Mouse (Mus musculus) yolk sac, embryonic 10.5 days (tissue): ENCODE results near the gene Hpse2.

Source experiments
- DNase-seq: peaks from one replicate; pipeline ENCODE4 v3.0.0-alpha.2; 2017; ENCODE audit warnings: low spot score

Gene Hpse2

GRCm38 (mm10) chr19:42973740-42974139 lies 414.4 kb downstream of the Hpse2 start:
- DNase-seq, result no peak

DNA sequence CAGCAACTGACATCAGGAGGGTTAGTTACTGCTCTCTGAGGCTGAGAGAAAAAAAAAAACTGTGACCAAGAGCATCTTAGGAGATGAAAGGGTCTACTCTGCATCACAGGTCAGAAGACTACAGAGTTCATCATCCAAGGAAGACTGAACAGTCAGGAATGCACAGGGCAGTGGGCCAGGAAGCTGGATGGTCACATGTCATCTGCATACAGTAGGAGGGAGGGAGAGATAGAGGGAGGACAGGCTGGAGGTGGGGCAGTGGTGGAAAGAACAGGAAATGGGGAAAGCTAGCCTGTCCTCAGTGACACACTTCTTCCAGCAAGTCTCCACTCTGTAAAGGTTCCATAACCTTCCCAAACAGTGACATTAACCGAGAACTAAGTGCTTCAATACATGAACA lies 423.0 kb downstream of the Hpse2 start:
- DNase-seq, result no peak

GRCm38 (mm10) chr19:42948114-42948636 lies 440.0 kb downstream of the Hpse2 start:
- DNase-seq, result no peak

GRCm38 (mm10) chr19:42937544-42937943 lies 450.6 kb downstream of the Hpse2 start:
- DNase-seq, result no peak

- DNase-seq, result peak; percentile 35
Measured at GRCm38 (mm10) chr19:42936661-42937193, 451.4 kb downstream of the Hpse2 start.

GRCm38 (mm10) chr19:42929702-42930101 lies 458.5 kb downstream of the Hpse2 start:
- DNase-seq, result no peak

DNA sequence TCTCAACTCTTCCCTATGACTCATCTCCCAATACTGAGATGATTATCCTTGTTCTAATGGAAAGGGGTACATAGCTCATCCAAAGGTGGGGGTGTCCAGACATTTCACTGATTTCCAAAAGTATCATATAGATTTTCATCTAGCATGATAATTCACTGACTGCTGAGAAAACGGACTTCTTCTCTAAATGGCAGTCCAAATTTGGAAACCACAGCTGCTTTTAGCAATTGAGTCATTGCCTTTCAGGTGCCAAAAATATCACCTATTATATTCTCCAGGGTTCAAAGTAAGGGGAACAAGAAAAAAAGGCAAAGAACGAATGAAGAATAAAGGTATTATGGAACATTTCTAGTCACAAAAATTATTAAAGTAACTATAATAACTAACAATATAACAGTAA lies 459.9 kb downstream of the Hpse2 start:
- DNase-seq, result no peak

DNA sequence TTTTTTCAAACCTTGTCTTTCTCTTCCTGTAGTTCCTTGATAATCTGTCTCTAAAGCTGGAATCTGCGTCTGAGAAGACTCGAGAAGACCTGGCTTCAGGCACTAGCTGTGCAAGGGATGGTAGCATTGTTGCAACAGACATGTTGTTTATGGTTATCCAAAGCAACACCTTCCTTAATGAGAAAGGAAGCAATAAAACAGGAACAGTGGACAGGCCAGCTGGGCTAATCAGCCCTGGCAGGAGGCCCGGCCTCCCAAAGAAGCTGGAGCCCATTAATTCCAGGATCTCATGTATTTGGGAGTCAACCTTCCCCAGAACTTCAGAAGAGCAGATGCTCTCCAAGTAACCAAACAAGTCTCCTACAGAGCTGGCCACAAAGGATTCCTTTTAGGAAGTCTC lies 465.5 kb downstream of the Hpse2 start:
- no peak for DNase-seq

- DNase-seq, result no peak
Measured at GRCm38 (mm10) chr19:42913703-42914102, 474.5 kb downstream of the Hpse2 start.

- no peak for DNase-seq
Measured at GRCm38 (mm10) chr19:42909719-42910118, 478.4 kb downstream of the Hpse2 start.

GRCm38 (mm10) chr19:42908553-42908952 lies 479.6 kb downstream of the Hpse2 start:
- DNase-seq, result no peak

GRCm38 (mm10) chr19:42906328-42906727 lies 481.8 kb downstream of the Hpse2 start:
- DNase-seq, result no peak

- DNase-seq, result peak; percentile 24
Measured at GRCm38 (mm10) chr19:42904726-42905125, 483.4 kb downstream of the Hpse2 start.

GRCm38 (mm10) chr19:42904240-42904639 lies 483.9 kb downstream of the Hpse2 start:
- DNase-seq, result no peak

DNA sequence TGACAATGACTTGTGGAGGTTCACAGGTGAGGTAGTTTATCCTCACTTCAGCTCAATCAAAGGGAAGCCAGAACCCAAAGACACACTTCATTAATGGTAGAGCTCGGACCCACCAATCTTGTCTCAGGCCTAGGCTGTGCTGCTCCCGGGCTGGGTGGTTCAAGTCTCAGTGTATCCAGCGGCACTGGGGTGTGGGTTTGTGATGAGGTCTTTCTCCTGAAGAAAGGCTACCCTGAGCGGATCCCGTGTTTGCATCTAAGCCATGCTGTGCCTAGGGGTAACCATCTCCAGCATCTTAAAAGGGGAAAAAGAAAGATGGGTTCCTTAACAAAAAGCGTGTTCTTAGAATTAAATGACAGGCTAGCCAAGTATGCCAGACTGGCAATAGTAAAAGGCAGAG lies 484.3 kb downstream of the Hpse2 start:
- no peak for DNase-seq

DNA sequence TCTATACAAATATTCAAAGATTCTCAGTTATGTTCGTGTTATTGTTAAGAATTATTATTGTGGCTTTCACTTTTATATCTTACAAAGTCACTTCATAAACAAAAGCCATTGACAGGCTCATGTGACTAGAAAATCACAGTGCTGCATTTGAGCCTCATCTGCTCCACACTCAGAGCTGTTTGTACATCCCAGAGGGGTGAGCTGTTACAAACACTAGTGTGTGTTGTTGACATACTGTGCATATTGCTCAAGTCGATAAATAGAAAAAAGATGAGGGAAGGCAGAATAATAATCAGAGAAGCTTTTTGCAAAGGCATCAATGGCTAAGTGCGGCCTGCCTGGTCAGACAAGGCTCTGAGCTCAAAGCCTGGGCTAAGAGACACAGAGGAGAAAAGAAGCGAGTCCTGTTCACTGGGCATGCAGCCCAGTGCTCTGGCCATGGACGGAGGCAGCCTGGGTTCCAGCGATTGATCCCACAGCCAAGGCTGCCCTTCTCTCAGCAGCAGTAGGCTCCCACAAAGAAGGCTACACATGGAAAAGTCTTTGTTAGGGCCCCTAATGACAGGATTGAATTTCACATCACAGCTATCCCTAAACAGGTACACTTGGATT lies 485.6 kb downstream of the Hpse2 start:
- DNase-seq, result no peak

DNA sequence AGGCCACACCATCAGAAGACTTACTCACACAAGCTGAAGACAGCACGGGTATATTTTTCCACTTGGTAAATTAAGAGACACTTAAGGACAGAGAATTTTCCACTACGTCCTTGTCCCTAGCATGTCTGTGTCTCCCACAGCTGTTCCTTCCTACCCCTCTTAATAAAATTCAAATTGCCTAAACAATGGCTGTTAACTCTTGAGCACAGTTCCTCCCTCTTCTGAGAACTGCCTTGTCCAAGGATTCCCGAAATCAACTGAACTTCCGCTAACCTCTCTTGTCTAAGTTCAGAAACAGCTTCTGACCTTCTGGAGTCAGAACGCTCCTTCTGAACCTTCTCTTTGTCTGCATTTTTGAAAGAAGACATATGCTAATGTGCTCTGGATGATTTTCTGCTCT lies 496.6 kb downstream of the Hpse2 start:
- DNase-seq, result no peak

GRCm38 (mm10) chr19:42877653-42878052 lies 510.5 kb downstream of the Hpse2 start:
- no peak for DNase-seq

- DNase-seq, result no peak
Measured at GRCm38 (mm10) chr19:42876563-42876962, 511.6 kb downstream of the Hpse2 start.

DNA sequence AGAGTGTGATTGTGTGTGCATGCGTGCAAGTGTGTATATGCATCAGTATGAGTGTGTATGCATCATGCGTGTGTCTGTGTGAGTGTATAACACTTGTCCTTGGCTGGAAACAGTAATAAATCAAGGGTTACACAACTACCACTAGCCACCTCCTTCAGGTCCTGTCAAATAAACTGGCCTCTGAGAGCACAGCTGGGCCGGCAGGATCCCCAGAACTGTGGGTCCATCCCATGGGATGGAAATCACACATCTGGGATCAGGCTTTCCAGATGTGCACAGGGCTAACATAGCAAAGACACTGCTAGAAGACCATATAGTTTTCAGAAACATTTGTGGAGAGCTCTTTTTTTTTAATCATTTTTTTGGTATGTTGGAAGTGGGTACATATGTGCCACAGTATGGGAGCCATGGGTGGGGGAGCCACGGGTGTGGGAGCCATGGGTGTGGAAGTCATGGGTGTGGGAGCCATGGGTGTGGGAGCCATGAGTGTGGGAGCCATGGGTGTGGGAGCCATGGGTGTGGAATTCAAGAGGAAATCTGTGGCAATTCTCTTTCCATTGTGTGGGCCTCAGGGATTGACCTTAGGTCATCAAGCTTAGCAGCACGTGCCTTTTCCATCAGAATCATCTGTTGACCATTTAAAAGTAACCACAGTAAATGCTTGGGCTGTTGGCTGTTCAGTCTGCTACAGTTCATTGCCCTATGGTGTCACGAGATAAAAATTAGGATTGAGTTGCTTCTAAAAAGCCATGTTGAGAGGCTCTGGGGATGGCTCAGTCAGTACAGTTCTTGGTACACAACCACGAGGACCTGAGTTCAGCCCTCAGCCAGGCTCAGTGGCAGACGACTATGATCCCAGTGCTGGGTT lies 518.3 kb downstream of the Hpse2 start:
- no peak for DNase-seq

- peak; percentile 53 for DNase-seq
Measured at GRCm38 (mm10) chr19:42868958-42869662, 519.0 kb downstream of the Hpse2 start.

- DNase-seq, result no peak
Measured at GRCm38 (mm10) chr19:42863013-42863412, 525.1 kb downstream of the Hpse2 start.
